ENCODE assay signal across 7 mouse cellular contexts in genomic region chr4:41134935-41135710, GRCm38 (mm10). TPM values are rescaled to one million over a fixed set of nuclear protein-coding genes. Genes with fewer than 3 reads are reported as not detected.
DNase-seq lines count a peak whose midpoint lies in the region; ATAC-seq and TF ChIP-seq lines count a peak whose summit lies in the region.

No protein-coding gene starts in this region.

- no peaks in the 10 kb centered on the region for H3K9me3 ChIP-seq in intestine, embryonic 15.5 days
- H3K9me3 ChIP-seq in limb, embryonic 10.5 days (replicated peaks), result no peaks in the 10 kb centered on the region
- H3K9me3 ChIP-seq in midbrain, embryonic 12.5 days, result no peaks in the 10 kb centered on the region

- peak; percentile 94 for ATAC-seq in intestine, embryonic 15.5 days
- peak; percentile 94 for ATAC-seq in midbrain, embryonic 12.5 days (ENCODE audit: low FRiP score, low read depth)

- H3K4me2 ChIP-seq in intestine, embryonic 15.5 days (replicated peaks), result peak overlapping the region; percentile 77
- peak overlapping the region; percentile 70 for H3K4me2 ChIP-seq in midbrain, embryonic 12.5 days (replicated peaks)

- peak; percentile 76 for TF ChIP-seq POLR2A in small intestine, adult 2 months (IDR thresholded peaks at IDR 0.05; ENCODE audit: low read depth, low read length)

- peak; percentile 69 to 77 for DNase-seq in adrenal gland, adult 18-20 months (ENCODE audit: low spot score in 2 of 2)
- peak; percentile 90 for DNase-seq in embryo, embryonic 10.5 days (ENCODE audit: low spot score)
- peak; percentile 80 for DNase-seq in gastrocnemius, postnatal 25 days
- peak; percentile 91 for DNase-seq in limb, embryonic 10.5 days (ENCODE audit: low spot score)

- H3K36me3 ChIP-seq in intestine, embryonic 15.5 days, result no peaks in the 10 kb centered on the region; the same call in 1 of the 2 replicates
- H3K36me3 ChIP-seq in limb, embryonic 10.5 days, result peaks cover 22% of the 10 kb centered on the region
- peaks cover 9% of the 10 kb centered on the region; the same call in 1 of the 2 replicates for H3K36me3 ChIP-seq in midbrain, embryonic 12.5 days
- H3K36me3 ChIP-seq in small intestine, adult 2 months (ENCODE audit: control insufficient read depth, insufficient read depth, low read length), result no peaks in the 10 kb centered on the region

- H3K27me3 ChIP-seq in intestine, embryonic 15.5 days (replicated peaks), result no peaks in the 10 kb centered on the region
- H3K27me3 ChIP-seq in limb, embryonic 10.5 days (ENCODE audit: low read depth, poor library complexity, severe bottlenecking), result no peaks in the 10 kb centered on the region
- no peaks in the 10 kb centered on the region for H3K27me3 ChIP-seq in midbrain, embryonic 12.5 days
- H3K27me3 ChIP-seq in small intestine, adult 2 months (ENCODE audit: control insufficient read depth, insufficient read depth, low read length), result no peaks in the 10 kb centered on the region

- peak overlapping the region; percentile 96 for H3K27ac ChIP-seq in intestine, embryonic 15.5 days
- peak overlapping the region; percentile 100 for H3K27ac ChIP-seq in limb, embryonic 10.5 days
- H3K27ac ChIP-seq in midbrain, embryonic 12.5 days (replicated peaks), result peak overlapping the region; percentile 100
- peak overlapping the region; percentile 97 for H3K27ac ChIP-seq in small intestine, adult 2 months (ENCODE audit: insufficient read depth, low read depth, low read length)

- TF ChIP-seq CTCF in small intestine, adult 2 months (IDR thresholded peaks at IDR 0.05; ENCODE audit: extremely low read depth, insufficient read length, insufficient replicate concordance, low read depth, low read length), result no peak

- peak overlapping the region; percentile 99 for H3K9ac ChIP-seq in intestine, embryonic 15.5 days
- H3K9ac ChIP-seq in midbrain, embryonic 12.5 days (replicated peaks), result peak overlapping the region; percentile 99

- no peaks in the 10 kb centered on the region; the same call in 1 of the 2 replicates for H3K4me1 ChIP-seq in intestine, embryonic 15.5 days (replicated peaks)
- peaks cover 25% of the 10 kb centered on the region for H3K4me1 ChIP-seq in limb, embryonic 10.5 days
- peaks cover 6% of the 10 kb centered on the region; the same call in 1 of the 2 replicates for H3K4me1 ChIP-seq in midbrain, embryonic 12.5 days
- H3K4me1 ChIP-seq in small intestine, adult 2 months (ENCODE audit: control insufficient read depth, insufficient read depth, insufficient read length, low read length), result no peaks in the 10 kb centered on the region

- WGBS in intestine, embryonic 15.5 days, result under 1% methylated on average over 26 of the region's 70 CpGs
- WGBS in limb, embryonic 10.5 days, result 1% methylated on average over 37 of the region's 70 CpGs
- WGBS in midbrain, embryonic 12.5 days, result under 1% methylated on average over 18 of the region's 70 CpGs
- 2% methylated on average over 39 of the region's 70 CpGs for WGBS in small intestine, adult 2 months

- peak overlapping the region; percentile 96 for H3K4me3 ChIP-seq in intestine, embryonic 15.5 days (replicated peaks)
- H3K4me3 ChIP-seq in limb, embryonic 10.5 days, result peak overlapping the region; percentile 89
- peak overlapping the region; percentile 78 for H3K4me3 ChIP-seq in midbrain, embryonic 12.5 days
- peak overlapping the region; percentile 100 for H3K4me3 ChIP-seq in small intestine, adult 2 months (ENCODE audit: low read depth, low read length)

RNA-seq across cellular contexts. Expression of gene Ube2r2, which starts 0.4 kb away (rescaled TPM):
- total RNA-seq in adrenal gland, adult 18-20 months (2021), result 10 to 100 TPM; 82.4 to 98.4 TPM
- 100 to 1,000 TPM; 105 to 110 TPM for total RNA-seq in gastrocnemius, postnatal 25 days (2021)
- polyA plus RNA-seq in intestine, embryonic 15.5 days (2015; fragmentation: Nextera tagmentation; extraction: Ambion mirVana), result 64.5 and 68.6 TPM in 2 replicates
- 85.5 and 96.1 TPM in 2 replicates for polyA plus RNA-seq in limb, embryonic 10.5 days (2016; fragmentation: Nextera tagmentation; extraction: Ambion mirVana)
- polyA plus RNA-seq in midbrain, embryonic 12.5 days (2016; fragmentation: Nextera tagmentation; extraction: Ambion mirVana), result 97.7 and 115 TPM in 2 replicates
- 9.2 and 25.3 TPM in 2 replicates for polyA plus RNA-seq in small intestine, adult 2 months (2012; rRNA removed)

RNA-seq across cellular contexts. Expression of gene Nol6, which starts 10.9 kb away (rescaled TPM):
- 10 to 100 TPM; 50.0 to 59.8 TPM for total RNA-seq in adrenal gland, adult 18-20 months (2021)
- total RNA-seq in gastrocnemius, postnatal 25 days (2021), result 10 to 100 TPM; 13.4 to 13.5 TPM
- 21.7 and 21.8 TPM in 2 replicates for polyA plus RNA-seq in intestine, embryonic 15.5 days (2015; fragmentation: Nextera tagmentation; extraction: Ambion mirVana)
- polyA plus RNA-seq in limb, embryonic 10.5 days (2016; fragmentation: Nextera tagmentation; extraction: Ambion mirVana), result 39.1 and 39.7 TPM in 2 replicates
- 27.4 and 28.2 TPM in 2 replicates for polyA plus RNA-seq in midbrain, embryonic 12.5 days (2016; fragmentation: Nextera tagmentation; extraction: Ambion mirVana)
- polyA plus RNA-seq in small intestine, adult 2 months (2012; rRNA removed), result 10.4 and 16.6 TPM in 2 replicates

RNA-seq across cellular contexts. Expression of gene Aqp3, which starts 37.1 kb away (rescaled TPM):
- not detected for total RNA-seq in adrenal gland, adult 18-20 months (2021)
- not detected for total RNA-seq in gastrocnemius, postnatal 25 days (2021)
- polyA plus RNA-seq in intestine, embryonic 15.5 days (2015; fragmentation: Nextera tagmentation; extraction: Ambion mirVana), result 2.3 and 2.8 TPM in 2 replicates
- polyA plus RNA-seq in limb, embryonic 10.5 days (2016; fragmentation: Nextera tagmentation; extraction: Ambion mirVana), result 3.9 and 4.4 TPM in 2 replicates
- 0.65 and 0.93 TPM in 2 replicates for polyA plus RNA-seq in midbrain, embryonic 12.5 days (2016; fragmentation: Nextera tagmentation; extraction: Ambion mirVana)
- 100 and 126 TPM in 2 replicates for polyA plus RNA-seq in small intestine, adult 2 months (2012; rRNA removed)

Comparison
In these comparisons a context has a peak if more than half of its experiments do, and no peak if none do; other contexts are left out.
1. Peak in every context shown above with its lines: DNase-seq, ATAC-seq, H3K4me3 ChIP-seq and H3K27ac ChIP-seq.
2. RNA of gene Aqp3, which starts 37.1 kb away (polyA plus RNA-seq): 100 to 126 TPM in small intestine, adult 2 months; 3.9 to 4.4 TPM in limb, embryonic 10.5 days, 2.3 to 2.8 TPM in intestine, embryonic 15.5 days and 0.65 to 0.93 TPM in midbrain, embryonic 12.5 days; every median in the first group is over 10 times any median in the second.